Mouse (Mus musculus) MEL (cell line): ENCODE results near the gene Hnrnpa2b1. TPM values are rescaled to one million over a fixed set of nuclear protein-coding genes. Genes with fewer than 3 reads are reported as not detected.

Source experiments
- DNase-seq: peaks from one replicate; pipeline ENCODE4 v3.0.0; 2011; ENCODE audit warnings: low read depth, low spot score
- H3K27ac ChIP-seq: 2 replicates; pipeline ENCODE4 v1.5.1; 2012; ENCODE audit warnings: low read depth, mild to moderate bottlenecking, control low read depth, low read length, moderate library complexity; ENCODE audit not compliant: control insufficient read depth
- H3K27me3 ChIP-seq, 2 experiments: fragments of 150-350 bp in 1 of 2; sonication (generic) in 1 of 2; 2 replicates each; pipeline ENCODE4 v1.6.1; 2012; ENCODE audit warnings: low read length in 2 of 2, mild to moderate bottlenecking in 2 of 2, improper control_type of control experiment in 1 of 2, moderate library complexity in 1 of 2; ENCODE audit not compliant: insufficient read depth in 2 of 2, control insufficient read depth in 1 of 2
- H3K36me3 ChIP-seq, 2 experiments: 2 replicates each; pipeline ENCODE4 v1.6.1; 2012 to 2014; ENCODE audit warnings: low read length in 2 of 2, improper control_type of control experiment in 1 of 2, inconsistent platforms in 1 of 2, mild to moderate bottlenecking in 1 of 2; ENCODE audit not compliant: insufficient read depth in 2 of 2, control insufficient read depth in 1 of 2
- H3K4me1 ChIP-seq, 2 experiments: fragments of 150-350 bp in 1 of 2; sonication (generic) in 1 of 2; 2 replicates each; pipeline ENCODE4 v1.6.1; 2012; ENCODE audit warnings: low read length in 2 of 2, improper control_type of control experiment in 1 of 2, mild to moderate bottlenecking in 1 of 2; ENCODE audit not compliant: insufficient read depth in 2 of 2, control insufficient read depth in 1 of 2
- H3K4me3 ChIP-seq, 2 experiments: fragments of 150-350 bp in 1 of 2; sonication (generic) in 1 of 2; 2 replicates each; pipeline ENCODE4 v1.5.1; 2012; ENCODE audit warnings: low read depth in 2 of 2, low read length in 2 of 2, mild to moderate bottlenecking in 2 of 2, moderate library complexity in 2 of 2, control low read depth in 1 of 2, improper control_type of control experiment in 1 of 2; ENCODE audit not compliant: control insufficient read depth in 1 of 2, insufficient read depth in 1 of 2
- H3K79me2 ChIP-seq: 2 replicates; pipeline ENCODE4 v1.6.1; 2012; ENCODE audit warnings: mild to moderate bottlenecking, low read length, moderate library complexity; ENCODE audit not compliant: control insufficient read depth, poor library complexity, insufficient read depth
- H3K9ac ChIP-seq: 2 replicates; pipeline ENCODE4 v1.6.1; 2012; ENCODE audit warnings: low read depth, mild to moderate bottlenecking, control low read depth, low read length, moderate library complexity; ENCODE audit not compliant: control insufficient read depth, poor library complexity, severe bottlenecking
- H3K9me3 ChIP-seq: fragments of 150-350 bp; sonication (generic); replicated peaks from 2 replicates; pipeline ENCODE4 v1.6.1; 2012; ENCODE audit warnings: mild to moderate bottlenecking, low read length, improper control_type of control experiment, moderate library complexity; ENCODE audit not compliant: insufficient read depth
- BHLHE40 ChIP-seq: IDR thresholded peaks from 2 replicates; pipeline ENCODE4 v1.6.1; 2012; ENCODE audit warnings: low read depth, mild to moderate bottlenecking, inconsistent platforms, low read length, improper control_type of control experiment, borderline replicate concordance
- CHD2 ChIP-seq: IDR thresholded peaks from 2 replicates; pipeline ENCODE4 v1.6.1; 2011; ENCODE audit warnings: low read length, improper control_type of control experiment
- CTCF ChIP-seq, 3 experiments: IDR thresholded peaks in 2 of 3; conservative IDR thresholded peaks in 1 of 3; 2 replicates each; pipeline ENCODE4 v1.5.1; 2011 to 2012; ENCODE audit warnings: low read length in 3 of 3, low read depth in 2 of 3, mild to moderate bottlenecking in 2 of 3, improper control_type of control experiment in 1 of 3, inconsistent platforms in 1 of 3, mixed read lengths in 1 of 3, moderate library complexity in 1 of 3; ENCODE audit not compliant: control insufficient read depth in 1 of 3, insufficient read depth in 1 of 3, poor library complexity in 1 of 3, severe bottlenecking in 1 of 3
- E2F4 ChIP-seq: IDR thresholded peaks from 2 replicates; pipeline ENCODE4 v1.6.1; 2011; ENCODE audit warnings: low read depth, low read length, improper control_type of control experiment, borderline replicate concordance
- EP300 ChIP-seq, 2 experiments: IDR thresholded peaks; 2 replicates each; pipeline ENCODE4 v1.6.1; 2011; ENCODE audit warnings: improper control_type of control experiment in 2 of 2, low read length in 2 of 2, low read depth in 1 of 2, mild to moderate bottlenecking in 1 of 2
- ETS1 ChIP-seq: IDR thresholded peaks from 2 replicates; pipeline ENCODE4 v1.6.1; 2012; ENCODE audit warnings: low read depth, mild to moderate bottlenecking, inconsistent platforms, low read length, improper control_type of control experiment, moderate library complexity
- GABPA ChIP-seq: IDR thresholded peaks from 2 replicates; pipeline ENCODE4 v1.6.1; 2012; ENCODE audit warnings: low read depth, mild to moderate bottlenecking, inconsistent platforms, low read length, improper control_type of control experiment, moderate library complexity
- GATA1 ChIP-seq: IDR thresholded peaks from 2 replicates; pipeline ENCODE4 v1.6.1; 2011; ENCODE audit warnings: low read depth, low read length, improper control_type of control experiment
- HCFC1 ChIP-seq: IDR thresholded peaks from 2 replicates; pipeline ENCODE4 v1.6.1; 2012; ENCODE audit warnings: low read depth, mild to moderate bottlenecking, inconsistent platforms, low read length, improper control_type of control experiment, moderate library complexity
- JUND ChIP-seq: IDR thresholded peaks from 2 replicates; pipeline ENCODE4 v1.6.1; 2011; ENCODE audit warnings: low read depth, mild to moderate bottlenecking, improper control_type of control experiment, low read length
- MAFK ChIP-seq: IDR thresholded peaks from 2 replicates; pipeline ENCODE4 v1.6.1; 2011; ENCODE audit warnings: low read depth, mild to moderate bottlenecking, low read length, improper control_type of control experiment, borderline replicate concordance
- MAX ChIP-seq: IDR thresholded peaks from 2 replicates; pipeline ENCODE4 v1.6.1; 2011; ENCODE audit warnings: low read length, improper control_type of control experiment
- MXI1 ChIP-seq: IDR thresholded peaks from 2 replicates; pipeline ENCODE4 v1.6.1; 2011; ENCODE audit warnings: mild to moderate bottlenecking, low read depth, low read length, improper control_type of control experiment
- MYB ChIP-seq: IDR thresholded peaks from 2 replicates; pipeline ENCODE4 v1.6.1; 2011; ENCODE audit warnings: mild to moderate bottlenecking, low read depth, low read length, improper control_type of control experiment
- MYC ChIP-seq: IDR thresholded peaks from 2 replicates; pipeline ENCODE4 v1.6.1; 2011; ENCODE audit warnings: low read depth, mild to moderate bottlenecking, low read length, improper control_type of control experiment, moderate library complexity
- POLR2A ChIP-seq, 2 experiments: IDR thresholded peaks; 2 replicates each; pipeline ENCODE4 v1.6.1; 2011 to 2012; ENCODE audit warnings: low read length in 2 of 2, mild to moderate bottlenecking in 2 of 2, control low read depth in 1 of 2, improper control_type of control experiment in 1 of 2, low read depth in 1 of 2, moderate library complexity in 1 of 2; ENCODE audit not compliant: control insufficient read depth in 1 of 2, insufficient read depth in 1 of 2, poor library complexity in 1 of 2
- POLR2AphosphoS2 ChIP-seq: IDR thresholded peaks from 2 replicates; pipeline ENCODE4 v1.6.1; 2011; ENCODE audit warnings: low read length, improper control_type of control experiment
- POLR2AphosphoS5 ChIP-seq: IDR thresholded peaks from 2 replicates; pipeline ENCODE4 v1.6.1; 2012; ENCODE audit warnings: low read depth, borderline replicate concordance, mild to moderate bottlenecking, inconsistent platforms, low read length, moderate library complexity, mixed read lengths
- RAD21 ChIP-seq: IDR thresholded peaks from 2 replicates; pipeline ENCODE4 v1.6.1; 2011; ENCODE audit warnings: mild to moderate bottlenecking, low read depth, low read length, improper control_type of control experiment
- SMC3 ChIP-seq: IDR thresholded peaks from 2 replicates; pipeline ENCODE4 v1.6.1; 2011; ENCODE audit warnings: low read depth, low read length, improper control_type of control experiment
- TBP ChIP-seq: IDR thresholded peaks from 2 replicates; pipeline ENCODE4 v1.8.0; 2011; ENCODE audit warnings: low read depth, low read length, improper control_type of control experiment
- TCF12 ChIP-seq: IDR thresholded peaks from 2 replicates; pipeline ENCODE4 v1.6.1; 2014; ENCODE audit warnings: low read depth, mild to moderate bottlenecking, inconsistent platforms, low read length, improper control_type of control experiment, moderate library complexity
- UBTF ChIP-seq: IDR thresholded peaks from 2 replicates; pipeline ENCODE4 v1.6.1; 2012; ENCODE audit warnings: low read depth, mild to moderate bottlenecking, inconsistent platforms, low read length, improper control_type of control experiment, moderate library complexity, borderline replicate concordance; ENCODE audit not compliant: insufficient read depth
- USF1 ChIP-seq: IDR thresholded peaks from 2 replicates; pipeline ENCODE4 v1.6.1; 2014; ENCODE audit warnings: low read depth, mild to moderate bottlenecking, inconsistent platforms, low read length, improper control_type of control experiment, moderate library complexity
- ZC3H11A ChIP-seq: IDR thresholded peaks from 2 replicates; pipeline ENCODE4 v1.6.1; 2012; ENCODE audit warnings: low read depth, mild to moderate bottlenecking, inconsistent platforms, low read length, improper control_type of control experiment
- ZKSCAN1 ChIP-seq: IDR thresholded peaks from 2 replicates; pipeline ENCODE4 v1.6.1; 2012; ENCODE audit warnings: low read depth, mild to moderate bottlenecking, inconsistent platforms, low read length, improper control_type of control experiment, moderate library complexity
- ZMIZ1 ChIP-seq: IDR thresholded peaks from 2 replicates; pipeline ENCODE4 v1.6.1; 2012; ENCODE audit warnings: low read depth, mild to moderate bottlenecking, inconsistent platforms, low read length, improper control_type of control experiment, moderate library complexity
- polyA plus RNA-seq, 2 experiments: library from polyadenylated mRNA; stranded (reverse) in 1 of 2; unstranded in 1 of 2; fragments of >175 nt in 1 of 2; fragments of >200 nt in 1 of 2; gene quantifications; 2 replicates each; pipeline versions ENCODE4 v1.2.1 to v1.2.4; 2012; ENCODE audit warnings: low replicate concordance in 2 of 2, low read depth in 1 of 2; ENCODE audit not compliant: insufficient read length in 2 of 2, insufficient read depth in 1 of 2, missing spikeins in 1 of 2
- total RNA-seq: library from RNA; depleted of rRNA; stranded (reverse); fragments of 300-350 nt; gene quantifications from 2 replicates; pipeline ENCODE4 v1.2.3, GENCODE M21; 2012

Gene Hnrnpa2b1
- total and polyA plus RNA-seq, 3 experiments, result 635 to 1,710 (median 1,226) TPM

DNA sequence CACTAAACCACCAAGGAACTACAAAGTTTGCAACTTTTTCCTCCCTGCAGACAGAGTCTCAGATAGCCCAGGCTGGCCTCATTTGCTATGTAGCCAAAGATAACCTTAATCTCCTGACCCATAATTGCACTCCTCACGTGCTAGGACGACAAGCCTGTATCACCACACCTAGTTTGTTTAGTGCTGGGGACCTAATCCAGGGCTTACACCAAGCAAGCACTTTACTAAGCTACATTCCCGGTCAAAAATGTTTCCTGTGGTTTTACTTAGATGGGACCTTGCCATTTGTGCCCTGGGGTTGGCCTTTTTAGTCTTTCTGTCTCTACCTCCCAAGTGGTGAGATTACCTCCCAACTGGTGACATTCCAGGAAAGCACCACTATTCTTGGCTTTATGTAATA is 14.7 kb downstream of the Hnrnpa2b1 start:
- no peaks in the 10 kb centered on the region; a peak in 1 of 4 replicates for H3K36me3 ChIP-seq
- H3K4me1 ChIP-seq, result no peaks in the 10 kb centered on the region
- H3K27me3 ChIP-seq, result no peaks in the 10 kb centered on the region
- DNase-seq, result no peak
- no peak overlapping the region for H3K4me3 ChIP-seq
- no peak overlapping the region for H3K27ac ChIP-seq
- no peaks in the 10 kb centered on the region for H3K79me2 ChIP-seq
- no peaks in the 10 kb centered on the region for H3K9me3 ChIP-seq
- H3K9ac ChIP-seq, result no peak overlapping the region
- TF ChIP-seq HCFC1, result no peak
- 0 out of 2 replicates have a peak, but pooled peaks have one; percentile 24 for TF ChIP-seq CHD2
- TF ChIP-seq UBTF, result no peak
- no peak for TF ChIP-seq E2F4
- no peak for TF ChIP-seq GATA1
- TF ChIP-seq USF1, result peak; percentile 15; the same call in 1 of the 2 replicates
- TF ChIP-seq POLR2AphosphoS5, result peak; percentile 81; the same call in 1 of the 2 replicates
- TF ChIP-seq POLR2AphosphoS2, result peak; percentile 64; the same call in 1 of the 2 replicates
- TF ChIP-seq EP300 (IDR thresholded peaks at IDR 0.05; ENCODE audit: low read depth in 1 of 2, low read length in 2 of 2), result 0 out of 4 replicates have a peak, but pooled peaks of 1 of the 2 experiments have one; percentile 10
- no peak for TF ChIP-seq CTCF (IDR thresholded peaks at IDR 0.05 in 2 of 3, conservative IDR thresholded peaks at IDR 0.05 in 1 of 3; ENCODE audit: control insufficient read depth in 1 of 3, insufficient read depth in 1 of 3, low read depth in 2 of 3, low read length in 3 of 3, poor library complexity in 1 of 3, severe bottlenecking in 1 of 3)
- 0 out of 2 replicates have a peak, but pooled peaks have one; percentile 5 for TF ChIP-seq SMC3
- TF ChIP-seq JUND, result no peak
- TF ChIP-seq MYC, result no peak
- TF ChIP-seq BHLHE40, result peak; percentile 88
- 0 out of 2 replicates have a peak, but pooled peaks have one; percentile 25 for TF ChIP-seq MAFK
- no peak for TF ChIP-seq MXI1
- no peak for TF ChIP-seq ZC3H11A
- no peak for TF ChIP-seq TBP
- no peak for TF ChIP-seq ETS1
- TF ChIP-seq POLR2A (IDR thresholded peaks at IDR 0.05; ENCODE audit: control insufficient read depth in 1 of 2, insufficient read depth in 1 of 2, low read depth in 1 of 2, low read length in 2 of 2, poor library complexity in 1 of 2), result peak in 1 of 2 experiments; percentile 31; a peak in 1 of 4 replicates
- 0 out of 2 replicates have a peak, but pooled peaks have one; percentile 27 for TF ChIP-seq ZKSCAN1
- 0 out of 2 replicates have a peak, but pooled peaks have one; percentile 21 for TF ChIP-seq MAX
- TF ChIP-seq RAD21, result no peak
- TF ChIP-seq ZMIZ1, result peak; percentile 57; the same call in 1 of the 2 replicates
- TF ChIP-seq GABPA, result no peak
- TF ChIP-seq TCF12, result no peak
- TF ChIP-seq MYB, result no peak
